Mouse (Mus musculus) hindbrain, embryonic 12.5 days (tissue): ENCODE data around the gene 4930402H24Rik. TPM values are rescaled to one million over a fixed set of nuclear protein-coding genes. Genes with fewer than 3 reads are reported as not detected.
A peak's percentile ranks its signal among the peaks of the same experiment; 100 is the strongest.
"Not testable (repeated sequence)": the region's sequence is repeated elsewhere in the genome, so short reads cannot be mapped to it uniquely, and the experiment has no call there.

ENCODE experiments used
- ATAC-seq: fragments of 200-750 bp; cut with Nextera tagmentation; 2 replicates; pipeline ENCODE4 v1.8.0; 2017; ENCODE audit warnings: moderate TSS enrichment; ENCODE audit not compliant: low FRiP score
- H3K27ac ChIP-seq: fragments of 300-500 bp; sonication (generic); 2 replicates; pipeline ENCODE4 v1.5.1; 2016; ENCODE audit warnings: mild to moderate bottlenecking
- H3K27me3 ChIP-seq: fragments of 300-500 bp; sonication (generic); 2 replicates; pipeline ENCODE4 v1.6.1; 2016; ENCODE audit warnings: mild to moderate bottlenecking
- H3K36me3 ChIP-seq: fragments of 300-500 bp; sonication (generic); 2 replicates; pipeline ENCODE4 v1.6.1; 2016; ENCODE audit warnings: mild to moderate bottlenecking
- H3K4me1 ChIP-seq: fragments of 300-500 bp; sonication (generic); 2 replicates; pipeline ENCODE4 v1.6.1; 2016
- H3K4me2 ChIP-seq: fragments of 300-500 bp; sonication (generic); replicated peaks from 2 replicates; pipeline ENCODE4 v1.6.1; 2016; ENCODE audit warnings: mild to moderate bottlenecking
- H3K4me3 ChIP-seq: fragments of 300-500 bp; sonication (generic); 2 replicates; pipeline ENCODE4 v1.5.1; 2016; ENCODE audit warnings: mild to moderate bottlenecking
- H3K9ac ChIP-seq: fragments of 300-500 bp; sonication (generic); 2 replicates; pipeline ENCODE4 v1.6.1; 2016; ENCODE audit warnings: mild to moderate bottlenecking, moderate library complexity
- H3K9me3 ChIP-seq: fragments of 300-500 bp; sonication (generic); replicated peaks from 2 replicates; pipeline ENCODE4 v1.6.1; 2016; ENCODE audit warnings: mild to moderate bottlenecking
- WGBS: fragments of 180-500 bp; shearing (Covaris S2); methylation state at CpG from one replicate; pipeline ENCODE4 v1.1.7; 2016; 5-methylcytosine and 5-hydroxymethylcytosine counted together
- polyA plus RNA-seq: library from polyadenylated mRNA; unstranded; fragments of >200 nt; fragmentation: Nextera tagmentation; extraction: Ambion mirVana; gene quantifications from 2 replicates; pipeline ENCODE4 v1.2.1, GENCODE M21; 2016

4930402H24Rik gene
- polyA plus RNA-seq, 1 experiment from 2014 or later: 98.2 TPM

- Histone ChIP-seq H3K36me3 (peaks cover 27% of the 10 kb centered on the region; the same call in 1 of the 2 replicates), H3K4me3 (no peak overlapping the region), H3K9me3 (no peaks in the 10 kb centered on the region), H3K9ac (no peak overlapping the region), H3K27me3 (no peaks in the 10 kb centered on the region), H3K4me1 (peaks cover 2% of the 10 kb centered on the region; the same call in 1 of the 2 replicates), H3K27ac (no peak overlapping the region), H3K4me2 (no peak overlapping the region)
- ATAC-seq: no peak
- WGBS: 88% methylated on average over 4 of the region's 4 CpGs
These were observed 76.7 kb downstream of the 4930402H24Rik start for GRCm38 (mm10) chr2:130829496-130829895.

GRCm38 (mm10) chr2:130828668-130829067 is 77.5 kb downstream of the 4930402H24Rik start:
- 90% methylated on average over 1 of the region's 1 CpGs for WGBS
- H3K27ac ChIP-seq: no peak overlapping the region
- H3K4me1 ChIP-seq: peaks cover 2% of the 10 kb centered on the region; the same call in 1 of the 2 replicates
- no peak overlapping the region for H3K9ac ChIP-seq
- no peaks in the 10 kb centered on the region for H3K9me3 ChIP-seq
- H3K27me3 ChIP-seq: no peaks in the 10 kb centered on the region
- H3K4me3 ChIP-seq: no peak overlapping the region
- H3K36me3 ChIP-seq: peaks cover 27% of the 10 kb centered on the region; the same call in 1 of the 2 replicates
- no peak for ATAC-seq
- H3K4me2 ChIP-seq: no peak overlapping the region

DNA sequence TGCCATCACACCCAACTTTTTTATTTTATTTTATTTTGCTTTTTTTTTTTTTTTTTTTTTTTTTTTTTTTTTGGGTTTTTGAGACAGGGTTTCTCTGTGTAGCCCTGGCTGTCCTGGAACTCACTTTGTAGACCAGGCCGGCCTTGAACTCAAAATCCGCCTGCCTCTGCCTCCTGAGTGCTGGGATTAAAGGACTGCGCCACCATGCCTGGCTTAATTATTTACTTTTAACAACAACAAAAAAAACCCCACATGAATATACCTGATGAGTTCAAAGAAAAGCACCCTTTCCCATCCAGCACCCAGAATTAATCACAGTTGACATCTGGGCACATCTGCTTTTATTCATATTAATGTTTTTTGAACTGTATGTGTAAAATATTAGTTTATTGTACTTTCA is 78.1 kb downstream of the 4930402H24Rik start:
- not testable (repeated sequence) for H3K4me3 ChIP-seq, H3K9me3 ChIP-seq, H3K27ac ChIP-seq, H3K4me1 ChIP-seq, H3K27me3 ChIP-seq, H3K4me2 ChIP-seq, ATAC-seq, H3K9ac ChIP-seq
- H3K36me3 ChIP-seq: peaks cover 27% of the 10 kb centered on the region; the same call in 1 of the 2 replicates
- 91% methylated on average over 3 of the region's 3 CpGs for WGBS

DNA sequence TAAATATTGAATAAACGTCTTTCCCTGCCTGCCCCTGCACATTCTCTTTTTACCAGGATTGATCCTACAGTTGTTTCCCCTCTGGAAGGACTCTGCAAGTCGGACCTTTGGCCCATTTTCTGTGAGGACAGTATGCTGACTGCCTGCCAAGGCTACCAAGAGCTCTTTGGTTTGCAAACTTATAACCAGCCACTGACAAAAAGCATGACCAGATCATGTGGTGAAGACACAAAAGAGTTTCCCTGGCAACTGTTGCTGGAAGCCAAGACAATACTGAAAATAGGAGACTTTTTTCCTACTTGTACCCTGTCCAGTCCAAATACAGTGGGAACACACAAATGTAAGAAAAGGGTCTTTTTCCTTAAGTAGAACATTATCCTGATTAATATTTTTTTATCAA is 78.8 kb downstream of the 4930402H24Rik start:
- Histone ChIP-seq H3K36me3 (peaks cover 28% of the 10 kb centered on the region), H3K4me3 (no peak overlapping the region), H3K27me3 (no peaks in the 10 kb centered on the region), H3K27ac (no peak overlapping the region), H3K4me2 (no peak overlapping the region), H3K4me1 (peaks cover 2% of the 10 kb centered on the region; the same call in 1 of the 2 replicates), H3K9ac (no peak overlapping the region), H3K9me3 (no peaks in the 10 kb centered on the region)
- WGBS: 52% methylated on average over 2 of the region's 2 CpGs
- peak; percentile 72 for ATAC-seq

- Histone ChIP-seq H3K9me3 (no peaks in the 10 kb centered on the region), H3K9ac (no peak overlapping the region), H3K27ac (peak overlapping the region; percentile 60; the same call in 1 of the 2 replicates), H3K27me3 (no peaks in the 10 kb centered on the region), H3K4me1 (peaks cover 6% of the 10 kb centered on the region), H3K4me3 (no peak overlapping the region), H3K4me2 (no peak overlapping the region), H3K36me3 (peaks cover 40% of the 10 kb centered on the region)
- WGBS: 33% methylated on average over 11 of the region's 11 CpGs
- peak; percentile 83 for ATAC-seq
These were observed 87.2 kb downstream of the 4930402H24Rik start for GRCm38 (mm10) chr2:130818838-130819647.

- Histone ChIP-seq H3K27ac (no peak overlapping the region), H3K36me3 (peaks cover 52% of the 10 kb centered on the region), H3K4me1 (peaks cover 6% of the 10 kb centered on the region), H3K9ac (no peak overlapping the region), H3K4me3 (no peak overlapping the region), H3K4me2 (no peak overlapping the region), H3K9me3 (no peaks in the 10 kb centered on the region), H3K27me3 (no peaks in the 10 kb centered on the region)
- no peak for ATAC-seq
- 81% methylated on average over 1 of the region's 1 CpGs for WGBS
These were observed 88.3 kb downstream of the 4930402H24Rik start for GRCm38 (mm10) chr2:130817865-130818264.

- no peaks in the 10 kb centered on the region for H3K27me3 ChIP-seq
- no peak overlapping the region for H3K4me3 ChIP-seq
- WGBS: 81% methylated on average over 5 of the region's 5 CpGs
- ATAC-seq: no peak
- no peak overlapping the region for H3K9ac ChIP-seq
- H3K9me3 ChIP-seq: no peaks in the 10 kb centered on the region
- no peak overlapping the region for H3K27ac ChIP-seq
- peaks cover 6% of the 10 kb centered on the region for H3K4me1 ChIP-seq
- H3K4me2 ChIP-seq: no peak overlapping the region
- peaks cover 60% of the 10 kb centered on the region for H3K36me3 ChIP-seq
These were observed 90.0 kb downstream of the 4930402H24Rik start for GRCm38 (mm10) chr2:130816205-130816604.

GRCm38 (mm10) chr2:130814492-130814891 is 91.7 kb downstream of the 4930402H24Rik start:
- Histone ChIP-seq H3K9ac (no peak overlapping the region), H3K4me2 (no peak overlapping the region), H3K4me1 (peaks cover 6% of the 10 kb centered on the region), H3K36me3 (peaks cover 70% of the 10 kb centered on the region), H3K27ac (no peak overlapping the region), H3K4me3 (no peak overlapping the region), H3K27me3 (no peaks in the 10 kb centered on the region), H3K9me3 (no peaks in the 10 kb centered on the region)
- ATAC-seq: no peak
- 84% methylated on average over 1 of the region's 1 CpGs for WGBS

DNA sequence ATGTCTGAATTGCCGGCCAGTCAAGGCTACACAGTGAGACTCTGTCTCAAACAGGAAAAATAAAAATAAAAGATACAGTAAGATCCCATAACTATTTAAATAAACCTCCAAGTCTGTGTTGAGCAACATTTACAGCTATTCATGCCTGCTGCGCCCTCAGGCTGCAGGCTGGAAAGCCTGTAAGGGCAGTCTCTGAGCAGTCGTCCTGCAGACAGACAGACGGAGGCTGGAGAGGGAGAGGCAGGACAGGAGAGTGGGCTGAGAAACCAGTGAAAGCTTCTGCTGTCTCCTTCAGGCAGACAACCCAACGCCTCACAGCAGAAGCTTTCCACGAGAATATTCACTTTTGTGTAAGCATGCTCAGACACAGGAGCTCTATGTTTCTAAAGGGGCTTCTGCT is 92.5 kb downstream of the 4930402H24Rik start:
- Histone ChIP-seq H3K9me3 (no peaks in the 10 kb centered on the region), H3K9ac (no peak overlapping the region), H3K4me2 (no peak overlapping the region), H3K27ac (no peak overlapping the region), H3K36me3 (peaks cover 74% of the 10 kb centered on the region), H3K4me3 (no peak overlapping the region), H3K27me3 (no peaks in the 10 kb centered on the region), H3K4me1 (peaks cover under 1% of the 10 kb centered on the region)
- WGBS: 84% methylated on average over 6 of the region's 6 CpGs
- no peak for ATAC-seq

- H3K9ac ChIP-seq: no peak overlapping the region
- WGBS: 94% methylated on average over 1 of the region's 1 CpGs
- H3K4me2 ChIP-seq: no peak overlapping the region
- no peaks in the 10 kb centered on the region for H3K27me3 ChIP-seq
- ATAC-seq: no peak
- H3K4me1 ChIP-seq: no peaks in the 10 kb centered on the region; the same call in 1 of the 2 replicates
- no peaks in the 10 kb centered on the region for H3K9me3 ChIP-seq
- no peak overlapping the region for H3K27ac ChIP-seq
- no peak overlapping the region for H3K4me3 ChIP-seq
- H3K36me3 ChIP-seq: peaks cover 83% of the 10 kb centered on the region
These were observed 93.7 kb downstream of the 4930402H24Rik start for GRCm38 (mm10) chr2:130812487-130812886.

DNA sequence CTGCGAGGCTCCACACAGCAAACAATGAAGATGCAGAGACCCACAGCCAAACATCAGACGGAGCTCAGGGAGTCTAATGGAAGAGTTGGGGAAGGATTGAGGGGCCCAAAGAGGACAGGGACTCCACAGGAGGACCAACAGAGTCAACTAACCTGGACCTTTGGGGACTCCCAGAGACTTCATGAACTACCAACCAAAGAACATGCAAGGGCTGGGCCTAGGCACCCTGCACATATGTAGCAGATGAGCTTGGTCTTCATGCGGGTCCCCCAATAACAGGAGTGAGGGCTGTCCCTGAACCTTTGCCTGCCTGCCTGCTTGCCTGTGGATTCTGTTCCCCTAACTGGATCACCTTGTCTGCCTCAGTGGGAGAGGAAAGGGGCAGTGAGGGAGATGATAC is 101.1 kb downstream of the 4930402H24Rik start:
- Histone ChIP-seq H3K9me3 (no peaks in the 10 kb centered on the region), H3K4me2 (no peak overlapping the region), H3K4me3 (no peak overlapping the region), H3K4me1 (no peaks in the 10 kb centered on the region), H3K36me3 (peaks cover 72% of the 10 kb centered on the region), H3K27ac (no peak overlapping the region), H3K9ac (no peak overlapping the region), H3K27me3 (no peaks in the 10 kb centered on the region)
- no peak for ATAC-seq
- WGBS: 94% methylated on average over 3 of the region's 3 CpGs

DNA sequence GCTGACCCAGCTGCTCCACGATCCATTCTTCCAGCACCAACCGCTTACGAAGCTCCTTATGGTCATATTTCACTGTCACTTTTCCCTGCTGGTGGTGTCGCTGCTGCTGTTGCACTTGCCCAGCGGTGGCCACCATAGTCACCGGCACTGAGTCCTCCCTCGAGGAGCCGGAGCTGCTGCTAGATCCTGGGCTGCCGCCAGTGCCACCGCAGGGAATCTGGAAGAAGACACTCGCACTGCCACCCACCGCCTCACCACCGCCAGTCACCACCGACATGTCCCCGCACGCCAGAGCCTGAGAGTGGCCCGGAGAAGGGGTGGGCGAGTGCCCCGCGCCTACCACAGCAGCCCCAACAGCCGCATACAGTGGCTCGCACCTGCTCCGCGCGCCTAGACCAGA is 102.5 kb downstream of the 4930402H24Rik start:
- Histone ChIP-seq H3K9me3 (no peaks in the 10 kb centered on the region), H3K36me3 (peaks cover 58% of the 10 kb centered on the region), H3K4me3 (no peak overlapping the region), H3K27me3 (no peaks in the 10 kb centered on the region), H3K4me2 (no peak overlapping the region), H3K9ac (no peak overlapping the region), H3K27ac (peak overlapping the region; percentile 35; the same call in 1 of the 2 replicates), H3K4me1 (no peaks in the 10 kb centered on the region)
- 69% methylated on average over 25 of the region's 25 CpGs for WGBS
- ATAC-seq: no peak

DNA sequence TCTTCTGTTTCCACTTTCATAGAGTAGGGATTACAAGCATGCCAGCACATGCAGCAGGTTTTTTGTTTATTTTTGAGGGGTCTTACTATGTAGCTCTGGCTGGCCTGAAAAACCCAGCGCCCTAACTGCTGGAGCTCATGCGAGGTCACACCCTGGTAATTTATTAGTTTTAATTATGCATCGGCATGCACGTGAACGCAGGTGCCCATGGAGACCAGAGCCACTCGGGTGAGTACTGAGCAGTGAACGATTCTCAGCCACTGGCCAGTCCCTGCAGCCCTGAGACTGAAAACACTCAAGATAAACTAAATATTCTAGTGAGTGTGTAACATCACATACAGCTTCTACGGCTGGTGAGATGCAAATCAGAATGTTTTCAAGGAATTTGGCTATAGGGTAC is 110.5 kb downstream of the 4930402H24Rik start:
- Histone ChIP-seq H3K4me3 (no peak overlapping the region), H3K9me3 (no peaks in the 10 kb centered on the region), H3K9ac (no peak overlapping the region), H3K36me3 (peaks cover 44% of the 10 kb centered on the region), H3K27me3 (no peaks in the 10 kb centered on the region), H3K4me2 (no peak overlapping the region), H3K27ac (no peak overlapping the region), H3K4me1 (no peaks in the 10 kb centered on the region)
- WGBS: 93% methylated on average over 8 of the region's 8 CpGs
- ATAC-seq: no peak
